Mouse (Mus musculus) lung, postnatal 0 days (tissue): ENCODE measurements at regions not wholly inside any gene's neighbourhood (a gene's known extent, or its start where the extent isn't known, plus 50 kb on each side); places are given as distances from the start of the nearest gene placed in this dataset.
"Not testable (repeated sequence)": the region's sequence is repeated elsewhere in the genome, so short reads cannot be mapped to it uniquely, and the experiment has no call there.

Source experiments
- CTCF ChIP-seq: IDR thresholded peaks from 2 replicates; pipeline ENCODE4 v1.5.1; 2016; ENCODE audit warnings: antibody characterized with exemption, mild to moderate bottlenecking
- EP300 ChIP-seq: IDR thresholded peaks from 2 replicates; pipeline ENCODE4 v1.6.1; 2016; ENCODE audit warnings: antibody characterized with exemption, mild to moderate bottlenecking, control low read depth

GRCm38 (mm10) chr6:109193061-109193460 is 364.6 kb downstream of the Edem1 start:
- TF ChIP-seq CTCF, EP300: not testable (repeated sequence)
